Mouse (Mus musculus) thymus, adult 2 months (tissue): ENCODE measurements at regions not wholly inside any gene's neighbourhood (a gene's known extent, or its start where the extent isn't known, plus 50 kb on each side); places are given as distances from the start of the nearest gene placed in this dataset.

Experiments used
- CTCF ChIP-seq: fragments of 200-500 bp; IDR thresholded peaks from 2 replicates; pipeline ENCODE4 v1.5.1; 2012; ENCODE audit warnings: mild to moderate bottlenecking, control low read depth, low read length, moderate library complexity, borderline replicate concordance; ENCODE audit not compliant: control insufficient read depth, poor library complexity, insufficient read depth; ENCODE audit errors: extremely low read depth
- POLR2A ChIP-seq: fragments of 200-500 bp; IDR thresholded peaks from 2 replicates; pipeline ENCODE4 v1.6.1; 2012; ENCODE audit warnings: mild to moderate bottlenecking, low read length, control low read depth, moderate library complexity; ENCODE audit not compliant: control insufficient read depth, poor library complexity, insufficient read depth; ENCODE audit errors: extremely low read depth

- TF ChIP-seq CTCF, result no peak
- TF ChIP-seq POLR2A, result no peak
These were observed 172.2 kb upstream of the Igfbp7 start for GRCm38 (mm10) chr5:77579826-77580745.
